Mouse (Mus musculus) spleen, adult 2 months (tissue): Measurements from ENCODE around the gene Arhgap20. TPM values are rescaled to one million over a fixed set of nuclear protein-coding genes. Genes with fewer than 3 reads are reported as not detected.

ENCODE experiments used
- DNase-seq, 2 experiments: peaks; one replicate each; pipeline versions ENCODE4 v3.0.0 to v3.0.0-alpha.2; 2012 to 2021; ENCODE audit warnings: low spot score in 2 of 2, low read depth in 1 of 2
- H3K27ac ChIP-seq: fragments of 200-500 bp; 2 replicates; pipeline ENCODE4 v1.5.1; 2012; ENCODE audit warnings: low read length, inconsistent platforms; ENCODE audit not compliant: insufficient read depth
- H3K27me3 ChIP-seq: fragments of 200-500 bp; 2 replicates; pipeline ENCODE4 v1.6.1; 2012; ENCODE audit warnings: mild to moderate bottlenecking, moderate library complexity, low read length, inconsistent platforms; ENCODE audit not compliant: control insufficient read depth, insufficient read depth
- H3K36me3 ChIP-seq: fragments of 200-500 bp; 2 replicates; pipeline ENCODE4 v1.6.1; 2012; ENCODE audit warnings: mild to moderate bottlenecking, low read length, inconsistent platforms; ENCODE audit not compliant: control insufficient read depth, insufficient read depth
- H3K4me1 ChIP-seq: fragments of 200-500 bp; 2 replicates; pipeline ENCODE4 v1.6.1; 2011; ENCODE audit warnings: inconsistent platforms; ENCODE audit not compliant: control insufficient read depth, insufficient read depth, insufficient read length
- H3K4me3 ChIP-seq: fragments of 200-500 bp; 2 replicates; pipeline ENCODE4 v1.5.1; 2011; ENCODE audit warnings: mild to moderate bottlenecking, inconsistent platforms; ENCODE audit not compliant: insufficient read depth, insufficient read length; ENCODE audit errors: extremely low read depth
- CTCF ChIP-seq: fragments of 200-500 bp; IDR thresholded peaks from 2 replicates; pipeline ENCODE4 v1.5.1; 2011; ENCODE audit warnings: mild to moderate bottlenecking, inconsistent platforms; ENCODE audit not compliant: insufficient read depth, insufficient read length, insufficient replicate concordance; ENCODE audit errors: extremely low read depth
- POLR2A ChIP-seq: fragments of 200-500 bp; IDR thresholded peaks from 2 replicates; pipeline ENCODE4 v1.6.1; 2011; ENCODE audit warnings: low read depth, low read length, inconsistent platforms
- WGBS: fragments of 180-500 bp; shearing (Covaris S2); methylation state at CpG from one replicate; pipeline ENCODE4 v1.1.7; 2018; 5-methylcytosine and 5-hydroxymethylcytosine counted together
- polyA plus RNA-seq: library from polyadenylated mRNA; depleted of rRNA; stranded (reverse); fragments of >200 nt; gene quantifications from 2 replicates; pipeline ENCODE4 v1.2.3, GENCODE M21; 2012; rRNA removed

Gene Arhgap20
- 0.48 and 0.77 TPM in 2 replicates for polyA plus RNA-seq

DNA sequence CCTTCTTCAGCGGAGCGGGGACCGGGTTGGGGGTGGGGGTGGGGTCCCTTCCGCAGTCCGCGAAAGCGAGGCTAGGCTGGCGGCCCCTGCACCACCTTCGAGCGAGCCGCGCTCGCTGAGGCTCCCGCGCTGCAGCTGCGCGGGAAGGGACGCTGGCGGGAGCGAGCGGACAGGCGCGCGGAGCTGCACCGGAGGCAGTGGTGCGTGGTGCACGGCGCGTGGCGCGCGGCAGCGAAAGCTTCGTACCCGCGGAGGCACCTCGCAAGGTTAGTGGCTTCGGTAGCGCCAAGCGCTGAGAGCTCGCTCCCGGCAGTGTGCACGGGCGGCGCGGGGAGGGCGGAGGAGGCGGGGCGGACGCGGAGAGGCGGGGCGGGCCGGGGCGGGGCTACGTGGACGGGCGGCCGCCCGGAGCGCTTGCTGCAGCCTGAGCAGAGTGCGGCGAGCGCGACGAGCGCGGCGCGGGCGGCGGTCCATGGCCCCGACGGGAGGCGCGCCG is at the start of gene Arhgap20:
Gene Arhgap20, plus strand, starts transcription at position 417 of the 496 bp plus-strand sequence.
- peaks cover 13% of the 10 kb centered on the region for H3K27me3 ChIP-seq
- no peak within 1 kb of the TSS; the same call in 1 of the 2 replicates for H3K27ac ChIP-seq
- no peaks in the 10 kb centered on the region for H3K36me3 ChIP-seq
- DNase-seq, result peak in 1 of 2 experiments; percentile 21
- WGBS, result under 1% methylated on average over 76 of the region's 77 CpGs
- H3K4me1 ChIP-seq, result peaks cover 7% of the 10 kb centered on the region; the same call in 1 of the 2 replicates
- TF ChIP-seq CTCF, result no peak
- no peak for TF ChIP-seq POLR2A
- peak within 1 kb of the TSS; percentile 66 for H3K4me3 ChIP-seq

DNA sequence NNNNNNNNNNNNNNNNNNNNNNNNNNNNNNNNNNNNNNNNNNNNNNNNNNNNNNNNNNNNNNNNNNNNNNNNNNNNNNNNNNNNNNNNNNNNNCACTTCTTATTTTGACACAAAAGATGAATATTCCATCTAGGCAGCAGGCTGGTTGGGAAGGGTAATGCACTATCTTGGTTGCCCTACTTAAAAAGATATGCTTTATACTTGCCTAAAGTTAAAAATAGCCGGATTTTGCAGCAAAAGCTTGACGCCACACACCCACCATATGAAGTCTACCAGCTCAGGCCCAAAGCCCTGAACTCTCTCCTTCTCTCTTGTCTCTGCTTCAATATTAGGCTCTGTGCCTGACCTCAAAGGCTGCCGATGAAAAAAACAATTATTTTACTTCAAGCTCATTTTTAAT is 46.3 kb upstream of the Arhgap20 start:
- TF ChIP-seq POLR2A (no peak), CTCF (no peak)
- no peaks in the 10 kb centered on the region for H3K27me3 ChIP-seq

DNA sequence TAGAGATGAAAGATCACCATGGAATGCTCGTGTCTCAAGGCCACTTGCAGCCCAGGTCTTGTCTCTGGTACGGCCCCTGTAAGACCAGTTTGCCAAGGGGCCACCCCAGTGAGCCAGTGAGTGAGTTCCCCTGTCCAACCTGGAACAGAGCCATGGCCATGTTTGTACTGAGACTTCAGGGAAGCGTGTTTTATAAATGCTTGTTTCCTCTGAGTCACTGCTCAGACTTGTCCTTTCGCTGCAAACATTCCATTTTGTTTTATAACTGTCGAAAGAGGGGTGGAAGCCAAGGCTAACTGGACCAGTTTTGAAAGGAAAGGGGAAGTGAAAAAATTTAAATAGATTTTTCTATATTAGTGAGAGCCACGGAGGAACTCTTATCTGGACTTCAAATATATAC is 37.2 kb upstream of the Arhgap20 start:
- WGBS, result 41% methylated on average over 6 of the region's 6 CpGs
- no peak overlapping the region for H3K4me3 ChIP-seq
- no peak for DNase-seq
- no peaks in the 10 kb centered on the region for H3K4me1 ChIP-seq
- no peaks in the 10 kb centered on the region for H3K27me3 ChIP-seq
- no peak for TF ChIP-seq CTCF
- TF ChIP-seq POLR2A, result no peak
- H3K36me3 ChIP-seq, result no peaks in the 10 kb centered on the region
- H3K27ac ChIP-seq, result no peak overlapping the region

More for the DNA sequence above, 46.3 kb upstream of the Arhgap20 start:
- H3K4me1 ChIP-seq, result no peaks in the 10 kb centered on the region
- no peak overlapping the region for H3K4me3 ChIP-seq
- no peak overlapping the region for H3K27ac ChIP-seq
- no peak for DNase-seq
- WGBS, result 92% methylated on average over 3 of the region's 3 CpGs
- no peaks in the 10 kb centered on the region for H3K36me3 ChIP-seq

DNA sequence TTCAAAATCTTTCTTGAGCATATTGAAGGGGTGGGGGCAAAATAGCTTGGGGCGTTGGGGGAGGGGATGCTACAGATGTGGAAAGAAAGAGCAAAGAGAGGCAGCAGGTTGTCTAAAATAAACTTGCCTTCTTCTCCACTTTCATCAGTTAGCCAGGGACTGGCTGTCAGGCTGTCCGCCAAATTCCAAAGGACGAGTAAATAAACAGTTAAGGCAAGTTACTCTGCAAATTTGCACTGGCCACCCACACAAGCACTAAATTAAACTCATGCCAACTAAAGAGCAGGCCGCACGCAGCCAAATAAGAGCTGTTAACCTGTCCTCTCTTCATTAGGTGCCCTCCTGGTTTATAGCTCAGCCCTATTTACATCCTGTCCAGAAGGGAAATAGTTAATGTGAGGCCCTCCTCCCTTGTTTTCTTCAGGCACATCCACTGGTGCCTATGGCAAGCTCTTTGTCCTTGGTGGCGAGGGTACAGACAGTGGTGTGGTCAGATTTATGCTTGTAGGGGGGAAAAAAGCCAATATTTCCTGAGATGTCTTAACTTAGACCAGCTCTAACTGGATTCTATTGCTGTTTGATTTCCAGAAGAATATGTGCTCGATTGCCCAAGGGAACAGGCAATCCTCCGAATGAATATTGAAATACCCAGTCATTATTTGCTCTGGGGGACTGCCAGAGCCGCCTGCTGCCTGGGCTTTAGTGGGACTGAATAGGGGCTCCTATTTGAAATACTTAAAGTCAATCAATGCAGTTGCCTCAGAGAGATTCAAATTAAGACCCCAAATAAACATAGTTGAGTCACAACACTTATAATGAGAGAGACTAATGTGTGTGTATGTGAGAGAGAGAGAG is 29.7 kb upstream of the Arhgap20 start:
- Histone ChIP-seq H3K4me3 (no peak overlapping the region), H3K27ac (no peak overlapping the region), H3K4me1 (no peaks in the 10 kb centered on the region), H3K27me3 (no peaks in the 10 kb centered on the region), H3K36me3 (no peaks in the 10 kb centered on the region)
- DNase-seq, result no peak
- WGBS, result 82% methylated on average over 9 of the region's 9 CpGs
- TF ChIP-seq POLR2A, result no peak

DNA sequence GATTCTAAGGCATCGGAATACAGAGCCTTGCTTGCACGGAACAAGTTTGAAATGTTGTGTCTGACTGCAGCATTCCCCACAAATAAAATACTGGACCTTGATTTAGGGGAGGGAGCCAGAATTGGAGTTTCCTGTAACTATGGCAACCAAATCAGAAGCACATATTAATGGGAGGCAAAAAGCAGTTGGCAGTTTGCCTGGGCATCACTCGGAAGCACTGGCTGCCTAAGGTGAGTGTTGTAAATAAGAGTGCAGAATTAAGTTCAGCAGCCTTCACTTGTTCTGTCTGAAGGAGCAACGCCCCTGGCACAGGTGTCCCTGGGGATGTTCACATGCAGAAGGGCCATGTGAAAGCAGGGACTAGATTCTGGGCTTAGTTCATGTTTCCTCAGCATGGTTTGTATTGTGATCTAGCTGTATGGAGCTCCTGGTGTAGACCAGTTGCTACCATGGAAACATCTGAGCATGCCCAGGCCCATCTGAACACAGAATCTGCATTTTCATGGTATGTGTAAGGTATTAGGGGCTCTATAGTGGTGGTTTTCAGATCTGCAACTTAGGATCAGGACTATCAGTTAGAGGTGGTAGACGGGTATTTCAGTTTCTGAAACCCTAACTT is 28.3 kb upstream of the Arhgap20 start:
- no peak for DNase-seq
- H3K36me3 ChIP-seq, result no peaks in the 10 kb centered on the region
- no peak overlapping the region for H3K4me3 ChIP-seq
- TF ChIP-seq POLR2A (no peak), CTCF (no peak)
- no peak overlapping the region for H3K27ac ChIP-seq
- H3K27me3 ChIP-seq, result no peaks in the 10 kb centered on the region
- H3K4me1 ChIP-seq, result no peaks in the 10 kb centered on the region
- 83% methylated on average over 5 of the region's 5 CpGs for WGBS

DNA sequence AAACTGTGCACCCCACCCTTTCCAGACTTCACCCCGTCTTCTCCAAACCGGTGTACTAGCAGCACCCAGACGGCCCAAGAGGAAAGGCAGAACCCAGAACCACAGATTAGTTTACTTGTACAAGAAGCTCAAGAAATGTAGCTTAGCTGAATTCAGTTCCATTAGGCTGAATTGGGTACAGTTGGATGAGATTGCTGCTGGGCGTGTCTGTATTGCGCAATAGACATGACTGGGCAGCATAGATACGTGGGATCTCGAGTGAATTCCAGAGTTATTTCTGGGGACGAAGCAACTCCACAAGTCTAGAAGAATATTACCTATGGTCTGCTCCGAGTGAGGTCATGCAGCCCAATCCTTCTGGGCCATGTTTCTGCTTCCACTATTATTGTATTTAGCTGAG is 26.8 kb upstream of the Arhgap20 start:
- Histone ChIP-seq H3K27ac (no peak overlapping the region), H3K36me3 (no peaks in the 10 kb centered on the region), H3K27me3 (no peaks in the 10 kb centered on the region), H3K4me3 (no peak overlapping the region), H3K4me1 (no peaks in the 10 kb centered on the region)
- 88% methylated on average over 9 of the region's 9 CpGs for WGBS
- DNase-seq, result no peak
- no peak for TF ChIP-seq CTCF
- TF ChIP-seq POLR2A, result no peak
